Mouse (Mus musculus): Measurements from ENCODE around the gene Tex22. TPM values are rescaled to one million over a fixed set of nuclear protein-coding genes. Genes with fewer than 3 reads are reported as not detected.

The Tex22 gene
- total RNA-seq (2023): 0.66 to 1.1 TPM (median 0.72 TPM) in 3 of 4 replicates, not detected in the other

DNA sequence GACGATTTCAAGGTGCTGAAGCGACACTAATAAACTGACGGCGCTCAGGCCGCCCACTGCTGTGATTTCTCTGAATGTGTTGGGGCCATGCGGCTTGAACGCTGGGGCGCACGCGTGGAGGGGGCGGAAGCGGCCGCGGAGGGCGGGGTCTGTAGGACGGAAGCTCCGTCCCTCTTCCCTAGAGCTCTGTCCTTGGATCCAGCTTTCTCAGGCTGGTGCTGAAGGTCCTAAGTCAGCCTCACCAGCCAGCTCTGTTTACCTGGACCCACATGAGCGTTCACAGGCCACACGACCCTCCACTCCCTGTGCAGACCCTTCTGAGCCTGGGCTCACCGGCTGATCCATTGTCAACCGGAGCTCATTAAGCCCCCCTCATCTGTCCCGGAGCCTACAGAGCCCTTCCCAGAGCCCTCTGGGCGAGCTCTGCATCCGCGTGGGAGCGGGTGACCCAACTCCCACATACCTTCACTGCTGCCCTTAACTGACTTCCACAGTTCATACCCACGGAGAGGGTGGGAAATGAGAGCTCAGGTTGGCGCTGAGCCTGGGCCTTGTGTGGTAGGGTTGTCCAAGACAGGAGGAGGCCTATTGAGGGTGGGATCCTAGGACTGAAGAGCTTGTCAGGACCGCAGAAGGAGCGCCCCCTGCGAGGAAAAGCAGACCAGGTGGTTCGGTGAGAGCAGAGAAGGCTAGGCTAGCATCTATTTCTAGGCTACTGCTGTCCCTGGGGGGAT lies at the start of gene Tex22:
TSS of gene Tex22 (plus strand) at position 174 of the 734 bp plus-strand sequence.

DNA sequence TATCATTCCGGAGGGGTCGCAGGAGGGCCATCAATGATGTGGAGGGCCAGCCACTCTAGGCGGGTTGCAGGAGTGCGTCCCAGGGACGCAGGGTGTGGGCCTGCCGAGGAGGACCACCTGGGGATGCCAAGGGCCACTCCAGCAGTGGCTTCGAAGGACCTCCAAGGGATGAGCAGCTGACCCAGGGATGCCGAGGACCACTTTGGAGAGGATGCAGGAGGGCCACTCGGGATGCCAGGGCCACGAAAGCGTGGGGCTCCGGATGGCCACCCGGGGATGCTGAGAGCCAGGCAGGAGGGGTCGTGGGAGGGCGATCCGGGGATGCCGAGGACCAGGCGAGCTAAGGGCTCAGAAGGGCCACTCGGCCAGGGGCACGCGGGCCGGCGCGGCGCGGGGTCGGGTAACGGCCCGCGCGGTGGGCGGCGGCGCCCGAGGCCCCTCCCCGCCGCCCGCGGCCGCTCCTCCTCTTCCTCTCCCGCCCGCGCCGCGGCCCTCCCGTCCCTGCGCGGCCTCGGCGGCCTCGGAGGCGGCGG lies 23.5 kb downstream of the Tex22 start, which contains the start of gene Mta1:
TSS of gene Mta1 (plus strand) at position 530 of the 533 bp plus-strand sequence.

Other genes with a start within 250 kb of the Tex22 start
- gene Cdca4, start 245.1 kb upstream of the Tex22 start, total RNA-seq (2023): 27.5 to 32.2 TPM (median 29.9 TPM) in 4 replicates
- gene Gpr132, start 206.3 kb upstream of the Tex22 start, total RNA-seq (2023): 92.4 to 97.2 TPM (median 95.4 TPM) in 4 replicates
- 1.3 to 4.9 TPM (median 2.4 TPM) in 4 replicates for gene Jag2, start 144.7 kb upstream of the Tex22 start, total RNA-seq (2023)
- 12.7 to 19.6 TPM (median 15.8 TPM) in 4 replicates for gene Nudt14, start 132.4 kb upstream of the Tex22 start, total RNA-seq (2023)
- 9.7 to 15.0 TPM (median 12.8 TPM) in 4 replicates for gene Btbd6, start 98.0 kb upstream of the Tex22 start, total RNA-seq (2023)
- 152 to 169 TPM (median 160 TPM) in 4 replicates for gene Brf1, start 73.8 kb upstream of the Tex22 start, total RNA-seq (2023)
- 28.3 to 36.0 TPM (median 33.3 TPM) in 4 replicates for gene Pacs2, start 60.0 kb upstream of the Tex22 start, total RNA-seq (2023)
- gene Mta1, start 23.8 kb downstream of the Tex22 start, total RNA-seq (2023): 46.7 to 51.7 TPM (median 48.9 TPM) in 4 replicates
- 14.3 to 26.0 TPM (median 17.8 TPM) in 4 replicates for gene Crip2, start 65.7 kb downstream of the Tex22 start, total RNA-seq (2023)
- 610 to 679 TPM (median 626 TPM) in 4 replicates for gene Crip1, start 71.8 kb downstream of the Tex22 start, total RNA-seq (2023)
- gene Tedc1, start 81.9 kb downstream of the Tex22 start, total RNA-seq (2023): 17.2 to 27.4 TPM (median 23.2 TPM) in 4 replicates
- 4.0 to 9.0 TPM (median 5.8 TPM) in 4 replicates for gene Tmem121, start 111.4 kb downstream of the Tex22 start, total RNA-seq (2023)